Mouse (Mus musculus) right cerebral cortex, adult 2 months (tissue): ENCODE measurements around the gene Gm28305.

Experiments used
- DNase-seq, 2 experiments: peaks; one replicate each; pipeline ENCODE4 v3.0.0; 2021 to 2022; ENCODE audit warnings: low spot score in 2 of 2

Gm28305 gene

DNA sequence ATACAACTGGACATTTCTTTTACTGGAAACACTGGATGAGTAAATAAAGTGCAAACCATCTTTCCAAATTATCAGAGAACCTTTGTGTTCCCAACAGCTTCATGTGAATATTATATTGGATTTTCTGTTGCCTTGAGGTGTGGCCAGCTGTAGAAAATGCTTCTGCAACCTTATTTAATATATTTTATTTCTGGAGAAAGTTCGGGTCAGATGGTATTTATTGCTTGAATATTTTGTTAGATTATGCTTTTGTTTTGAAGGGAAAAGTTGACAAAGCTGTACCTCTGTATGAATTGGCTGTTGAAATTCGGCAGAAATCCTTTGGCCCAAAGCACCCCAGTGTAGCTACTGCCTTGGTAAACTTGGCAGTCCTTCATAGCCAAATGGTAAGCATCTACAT, at the start of gene Gm28305:
Gene Gm28305 (plus strand): TSS at position 301 of the 400 bp plus-strand sequence.
- DNase-seq: no peak

DNA sequence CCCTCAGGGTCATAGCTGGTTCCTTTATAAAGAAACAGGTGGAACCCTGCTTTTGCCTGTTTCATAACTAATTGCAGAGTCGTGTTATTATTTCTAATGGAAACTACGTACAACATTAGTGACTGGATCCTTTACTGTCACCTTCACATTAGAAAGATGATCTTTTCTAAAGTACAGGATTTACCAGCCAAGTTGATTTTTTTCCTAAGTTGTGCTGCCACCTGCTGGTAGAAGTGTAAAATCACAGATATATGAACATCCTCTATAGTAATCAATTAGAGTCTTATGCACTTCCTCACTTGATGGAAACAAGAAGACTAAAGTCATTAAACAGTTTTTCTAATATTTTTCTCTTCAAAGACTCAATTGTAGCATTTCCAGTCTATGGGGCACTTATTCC, 44.0 kb upstream of the Gm28305 start:
- DNase-seq: peak in 1 of 2 experiments; percentile 79

DNA sequence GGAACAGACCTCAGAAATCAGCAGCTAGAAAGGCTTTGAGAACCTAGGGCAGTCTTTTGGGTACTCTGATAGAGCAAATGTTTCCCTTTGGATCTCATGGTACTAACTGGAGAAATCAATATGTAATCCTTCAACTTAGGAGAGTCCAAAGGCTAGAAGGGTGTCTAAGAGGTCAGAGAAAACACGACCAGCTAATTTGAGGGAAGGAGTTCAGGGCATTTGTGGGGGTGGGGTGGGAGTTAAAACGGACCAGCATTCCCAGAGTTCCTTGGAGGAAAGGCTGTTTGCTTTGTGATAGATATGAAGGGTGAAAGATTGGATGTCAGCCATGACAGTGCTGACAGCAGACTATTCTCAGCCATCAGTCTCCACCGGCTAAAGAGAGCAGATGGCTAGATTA, 39.9 kb upstream of the Gm28305 start:
- DNase-seq: no peak

DNA sequence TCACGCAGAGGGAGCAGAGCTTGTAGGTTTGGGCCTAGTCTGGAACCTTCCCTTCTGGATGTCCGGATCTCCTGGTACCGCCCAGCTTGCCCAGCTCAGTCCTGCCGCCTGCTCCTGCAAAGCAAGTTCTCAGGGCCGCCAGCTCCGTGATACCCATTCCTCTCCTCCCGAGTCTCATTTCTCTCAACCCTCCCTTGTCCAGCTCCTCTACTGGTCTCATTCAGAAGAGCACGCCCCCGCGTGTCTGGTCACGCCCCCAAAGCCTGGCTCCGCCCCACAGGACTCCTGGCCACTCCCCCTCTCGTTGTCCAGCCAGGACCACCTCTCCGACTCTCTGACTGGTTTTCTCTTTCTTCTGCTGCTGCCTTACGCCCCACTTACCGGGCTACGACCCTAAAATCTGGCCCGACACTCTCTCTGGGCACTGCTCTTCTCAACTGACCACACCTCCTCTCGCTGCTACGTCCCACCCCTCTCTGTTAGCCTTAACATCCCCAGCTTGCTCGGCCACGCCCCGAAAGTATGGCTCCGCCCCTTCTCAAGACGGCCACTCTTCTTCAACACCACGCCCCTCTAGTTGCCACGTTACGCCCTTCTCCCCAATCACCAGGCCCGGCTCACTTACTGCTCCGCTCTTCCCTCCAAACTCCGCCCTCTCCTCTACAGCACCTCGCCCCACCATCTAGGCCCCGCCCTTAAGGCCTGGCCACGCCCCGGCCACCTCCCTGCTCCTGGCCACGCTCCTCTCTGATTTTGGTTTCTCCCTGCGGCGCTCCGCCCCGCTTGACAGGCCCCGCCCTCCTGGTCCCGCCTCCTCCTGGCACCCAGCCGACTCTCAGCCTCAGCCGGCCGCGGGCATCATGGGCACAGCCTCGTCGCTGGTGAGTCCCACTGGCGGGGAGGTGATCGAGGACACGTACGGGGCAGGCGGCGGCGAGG, 38.3 kb upstream of the Gm28305 start, which contains the start of gene Nphp3:
Gene Nphp3 (plus strand): TSS at position 624 of the 939 bp plus-strand sequence.
- peak; percentile 97 to 98 for DNase-seq

DNA sequence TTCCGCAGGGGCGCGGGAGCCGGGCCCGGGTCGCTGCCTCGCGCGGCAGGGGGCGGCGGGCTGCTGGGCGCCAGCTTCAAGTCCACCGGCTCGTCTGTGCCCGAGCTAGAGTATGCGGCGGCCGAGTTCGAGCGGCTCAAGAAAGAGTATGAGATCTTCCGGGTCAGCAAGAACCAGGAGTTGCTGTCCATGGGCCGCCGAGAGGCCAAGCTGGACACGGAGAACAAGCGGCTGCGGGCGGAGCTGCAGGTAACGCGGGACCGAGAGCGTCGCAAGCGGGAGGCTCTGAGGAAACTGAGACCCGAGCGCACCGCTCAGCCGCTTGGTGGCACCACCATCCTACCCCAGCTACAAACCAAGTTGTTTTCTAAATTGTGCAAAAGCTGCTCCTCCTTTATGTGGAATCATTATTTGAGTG, 37.5 kb upstream of the Gm28305 start:
- peak; percentile 71 to 79 for DNase-seq

DNA sequence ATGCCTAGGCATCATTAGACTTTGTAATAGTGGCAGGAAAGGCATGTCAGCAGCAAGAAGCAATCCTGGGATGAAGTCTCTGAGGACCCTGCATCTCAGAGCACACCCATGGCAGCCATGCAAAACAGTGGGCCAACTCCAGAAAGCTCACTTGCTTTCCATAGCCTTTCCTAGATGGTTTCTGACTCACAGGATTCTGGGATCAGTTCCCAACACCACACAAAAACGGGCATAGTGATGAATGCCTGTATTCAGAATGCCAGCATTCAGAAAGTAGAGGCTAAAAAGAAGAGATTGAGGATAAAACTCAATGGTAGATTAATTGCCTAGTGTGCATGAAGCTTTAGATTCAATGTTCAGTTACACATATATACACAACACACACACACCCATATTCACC, 25.9 kb upstream of the Gm28305 start:
- DNase-seq: no peak

DNA sequence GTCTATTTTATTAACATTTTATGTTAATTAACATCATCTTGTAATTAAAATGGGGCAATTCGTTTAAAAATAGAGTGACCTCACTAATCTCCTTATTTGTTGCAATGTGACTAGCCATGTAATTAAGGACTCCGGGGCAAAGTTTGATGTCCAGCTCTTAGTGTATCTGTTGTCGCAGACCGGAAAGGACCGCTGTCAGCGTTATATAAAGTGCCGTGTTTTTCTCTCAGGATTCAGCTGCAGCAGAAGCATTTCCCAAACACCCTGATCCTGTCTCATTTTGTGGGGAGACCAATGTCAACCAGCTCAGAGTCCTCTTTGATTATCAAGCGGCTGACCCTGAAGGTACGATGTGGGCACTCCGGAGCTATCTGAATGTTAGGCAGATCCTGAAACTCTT, 19.4 kb upstream of the Gm28305 start:
- DNase-seq: no peak

DNA sequence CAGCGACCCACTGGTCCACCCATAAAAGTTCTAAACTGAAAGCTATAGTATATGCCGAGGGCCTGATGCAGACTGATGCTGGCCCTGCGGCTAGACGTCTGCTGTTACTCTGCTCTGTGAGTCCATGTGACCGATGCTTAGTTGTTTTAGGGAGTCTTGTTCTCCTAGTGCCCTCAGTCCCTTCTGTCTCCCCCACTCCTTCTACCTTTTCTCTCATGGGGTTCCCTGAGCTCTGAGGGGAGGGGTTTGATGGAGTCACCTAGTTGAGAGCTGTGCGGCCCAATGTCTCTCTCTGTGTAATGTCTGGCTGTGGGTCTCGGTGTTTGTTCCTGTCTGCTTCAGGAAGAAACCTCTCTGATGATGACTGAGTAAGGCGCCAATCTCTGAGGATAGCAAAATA, 13.3 kb upstream of the Gm28305 start:
- no peak for DNase-seq

DNA sequence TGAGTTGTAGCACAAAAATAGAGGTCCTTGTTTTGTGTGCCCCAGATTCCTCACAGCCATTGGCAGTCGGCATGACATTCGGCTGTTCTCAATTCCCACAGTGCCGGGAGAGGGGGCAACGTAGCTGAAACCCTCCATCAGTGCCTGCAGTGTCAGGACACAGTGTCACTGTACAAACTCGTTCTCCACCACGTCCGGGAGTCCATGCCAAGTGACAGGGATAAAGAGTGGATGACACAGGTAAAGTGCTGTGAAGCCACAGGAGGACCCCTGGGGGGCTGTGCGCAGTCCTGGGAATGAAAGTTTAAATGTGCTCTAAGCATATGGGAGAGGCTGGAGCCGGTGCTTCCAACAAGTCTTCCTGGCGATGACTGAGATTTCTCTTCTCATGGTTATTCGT, 10.6 kb upstream of the Gm28305 start:
- DNase-seq: no peak

DNA sequence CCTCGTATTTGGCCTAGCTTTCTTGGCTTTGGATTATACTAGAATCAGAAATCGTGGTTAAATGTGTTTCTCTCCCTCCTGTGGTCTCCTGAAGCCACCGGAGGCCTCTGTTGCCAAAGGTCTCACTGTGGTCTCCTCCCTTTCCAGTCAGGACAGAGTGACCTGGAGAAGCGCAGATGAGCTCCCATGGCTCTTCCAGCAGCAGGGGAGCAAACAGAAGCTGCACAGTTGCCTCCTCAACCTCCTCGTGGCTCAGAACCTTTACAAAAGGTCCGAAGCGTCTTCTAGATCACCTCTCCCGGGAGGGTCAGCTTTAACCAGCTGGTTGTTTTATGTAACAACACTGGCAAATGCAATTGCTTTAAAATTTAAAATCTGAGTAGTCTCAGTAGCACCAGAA, 6.2 kb upstream of the Gm28305 start:
- no peak for DNase-seq

DNA sequence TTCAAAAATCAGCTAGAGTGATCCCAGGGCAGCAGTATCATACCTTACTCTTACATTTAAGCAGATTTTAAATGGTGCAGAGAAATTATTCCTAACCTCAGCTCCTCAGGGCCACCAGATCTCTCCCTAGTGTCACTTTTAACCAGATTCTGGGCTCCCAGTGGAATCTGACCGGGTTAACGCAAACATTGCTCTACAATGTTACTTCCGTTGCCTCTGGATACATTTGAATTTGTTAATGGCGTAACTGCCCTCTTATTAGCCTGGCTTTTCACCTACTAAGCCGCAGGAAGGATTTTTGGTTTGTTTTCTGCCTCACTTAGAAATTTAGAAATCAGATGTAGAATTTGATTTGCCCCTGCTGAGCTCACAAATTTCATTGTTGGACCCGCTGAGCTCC, 5.7 kb upstream of the Gm28305 start:
- no peak for DNase-seq

DNA sequence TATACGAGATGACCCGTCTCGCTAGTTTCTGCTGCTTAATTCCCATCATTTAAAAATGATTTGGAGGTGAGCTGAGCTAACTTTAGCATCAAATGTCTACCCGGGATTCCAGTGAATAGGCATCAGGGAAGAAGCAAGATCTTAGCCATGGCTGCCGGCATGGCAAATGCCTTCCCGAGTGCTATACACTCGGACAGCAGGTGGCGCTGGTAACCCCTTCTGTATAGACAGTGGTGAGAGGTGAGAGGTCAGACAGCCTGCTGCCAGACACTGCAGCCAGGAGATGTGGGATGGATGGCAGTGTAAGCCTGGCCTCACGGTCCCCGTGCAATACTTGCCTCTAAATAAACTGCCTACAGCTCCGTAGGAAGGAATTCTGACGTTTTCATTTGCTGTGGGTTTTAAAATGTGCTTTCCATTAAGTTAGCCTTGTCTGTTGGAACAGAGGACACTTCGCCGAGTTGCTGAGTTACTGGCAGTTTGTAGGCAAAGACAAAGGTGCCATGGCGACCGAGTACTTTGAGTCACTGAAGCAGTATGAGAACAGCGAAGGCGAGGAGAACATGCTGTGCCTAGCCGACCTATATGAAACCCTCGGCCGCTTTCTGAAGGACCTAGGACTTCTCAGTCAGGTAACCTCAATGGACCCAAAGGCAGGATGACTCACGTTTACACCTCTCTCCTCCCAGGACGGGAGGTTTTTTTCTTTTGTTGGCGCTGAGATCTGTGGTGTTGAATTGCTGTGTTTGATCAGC, 5.0 kb upstream of the Gm28305 start:
- DNase-seq: peak; percentile 78 to 80

DNA sequence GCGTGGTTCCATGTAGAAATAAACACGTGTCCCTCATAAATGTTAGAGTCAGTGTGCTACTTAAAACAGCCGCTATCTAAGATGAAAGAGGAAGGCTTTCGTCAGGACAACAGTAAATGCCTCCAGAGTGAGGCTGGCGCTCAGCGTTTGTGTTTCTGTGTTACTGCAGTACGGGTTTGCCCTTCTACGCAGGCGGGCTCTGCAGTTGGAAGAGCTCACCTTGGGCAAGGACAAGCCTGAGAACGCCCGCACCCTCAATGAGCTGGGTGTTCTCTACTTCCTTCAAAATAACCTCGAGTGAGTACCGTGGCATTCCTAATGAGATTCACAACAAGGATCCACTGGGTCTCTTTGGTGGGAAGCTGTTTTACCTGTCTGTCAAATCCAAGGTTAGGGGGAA, 2.2 kb upstream of the Gm28305 start:
- no peak for DNase-seq

DNA sequence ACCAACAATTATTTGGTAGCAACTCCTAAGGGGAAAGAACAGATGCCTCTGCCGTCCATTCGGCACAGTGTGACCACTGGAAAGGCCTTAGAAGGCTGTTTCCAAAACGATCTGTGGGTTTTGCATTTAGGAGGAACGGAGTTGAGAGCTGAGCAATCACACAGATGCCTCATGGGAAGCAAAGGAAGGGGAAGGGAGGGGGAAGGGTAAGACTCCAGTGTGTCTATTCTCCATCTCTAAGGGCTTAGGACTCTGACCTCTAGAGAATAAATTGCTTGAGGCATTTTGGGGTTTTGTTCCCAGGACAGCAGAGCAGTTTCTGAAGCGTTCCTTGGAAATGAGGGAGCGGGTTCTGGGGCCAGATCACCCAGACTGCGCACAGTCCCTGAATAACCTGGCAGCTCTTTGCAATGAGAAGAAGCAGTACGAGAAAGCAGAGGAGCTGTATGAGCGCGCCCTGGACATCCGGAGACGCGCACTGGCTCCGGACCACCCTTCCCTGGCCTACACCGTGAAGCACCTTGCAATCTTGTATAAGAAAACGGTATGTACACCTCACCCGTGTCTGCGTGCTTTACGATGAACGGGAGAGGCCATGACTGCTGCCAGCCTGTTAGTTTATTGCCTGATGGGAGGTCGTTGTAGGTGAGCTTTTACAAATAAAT, 1.3 kb upstream of the Gm28305 start:
- no peak for DNase-seq

DNA sequence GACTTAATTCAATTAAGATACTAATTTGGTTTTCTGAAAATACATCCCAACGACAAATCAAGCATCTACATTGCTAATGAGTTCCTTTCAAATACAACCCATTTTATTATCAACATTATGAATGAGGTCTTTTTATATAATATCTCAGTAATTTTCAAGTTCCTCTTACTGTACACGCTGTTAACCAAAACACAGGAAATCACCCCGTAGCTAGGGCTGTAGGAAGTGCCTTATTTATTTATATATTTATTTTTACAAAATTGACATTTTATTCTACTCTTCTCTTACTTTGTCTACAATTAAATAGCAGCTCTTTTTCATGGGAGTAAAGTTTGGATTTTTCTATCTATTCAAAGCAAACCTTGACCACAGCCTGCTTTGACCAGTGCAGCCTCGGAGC, 720 bp upstream of the Gm28305 start:
- no peak for DNase-seq

DNA sequence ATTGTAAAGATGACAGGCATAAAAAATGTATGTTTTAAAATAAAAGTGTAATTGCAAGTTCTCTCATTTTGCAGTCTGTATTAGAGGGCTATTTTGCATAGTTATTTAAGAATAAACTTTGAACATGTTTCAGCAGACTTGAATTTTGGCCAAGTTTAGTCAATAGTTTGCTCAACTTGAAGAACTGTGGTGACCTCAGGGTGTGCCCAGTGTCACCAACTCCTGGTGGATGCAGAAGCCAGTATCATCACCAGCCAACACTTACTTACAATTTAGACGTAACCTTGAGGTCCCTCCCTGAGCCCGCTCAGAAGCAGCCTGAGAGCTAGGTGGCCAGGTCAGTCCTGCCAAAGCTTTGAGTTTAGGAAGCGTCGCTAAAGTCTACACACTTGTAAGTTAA, 3.2 kb downstream of the Gm28305 start:
- DNase-seq: no peak

DNA sequence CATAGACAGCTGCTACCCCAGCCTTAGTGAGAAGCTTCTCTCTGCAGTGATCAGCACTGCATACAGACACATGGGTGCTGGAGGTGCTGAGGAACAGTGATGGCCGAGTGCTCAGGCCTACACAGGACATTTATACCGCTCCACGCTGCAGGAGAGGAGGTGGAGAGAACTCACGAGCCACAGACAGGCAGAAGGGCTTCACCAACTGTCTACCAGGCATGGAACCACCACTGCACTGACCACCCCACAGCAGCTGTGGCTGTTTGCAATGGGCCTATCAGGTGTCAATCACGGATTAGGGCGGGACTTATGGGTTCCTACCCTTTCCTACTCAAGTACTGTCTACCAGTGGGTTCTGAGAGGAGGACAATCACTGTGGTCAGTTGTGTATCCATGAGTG, 10.6 kb downstream of the Gm28305 start:
- DNase-seq: no peak

DNA sequence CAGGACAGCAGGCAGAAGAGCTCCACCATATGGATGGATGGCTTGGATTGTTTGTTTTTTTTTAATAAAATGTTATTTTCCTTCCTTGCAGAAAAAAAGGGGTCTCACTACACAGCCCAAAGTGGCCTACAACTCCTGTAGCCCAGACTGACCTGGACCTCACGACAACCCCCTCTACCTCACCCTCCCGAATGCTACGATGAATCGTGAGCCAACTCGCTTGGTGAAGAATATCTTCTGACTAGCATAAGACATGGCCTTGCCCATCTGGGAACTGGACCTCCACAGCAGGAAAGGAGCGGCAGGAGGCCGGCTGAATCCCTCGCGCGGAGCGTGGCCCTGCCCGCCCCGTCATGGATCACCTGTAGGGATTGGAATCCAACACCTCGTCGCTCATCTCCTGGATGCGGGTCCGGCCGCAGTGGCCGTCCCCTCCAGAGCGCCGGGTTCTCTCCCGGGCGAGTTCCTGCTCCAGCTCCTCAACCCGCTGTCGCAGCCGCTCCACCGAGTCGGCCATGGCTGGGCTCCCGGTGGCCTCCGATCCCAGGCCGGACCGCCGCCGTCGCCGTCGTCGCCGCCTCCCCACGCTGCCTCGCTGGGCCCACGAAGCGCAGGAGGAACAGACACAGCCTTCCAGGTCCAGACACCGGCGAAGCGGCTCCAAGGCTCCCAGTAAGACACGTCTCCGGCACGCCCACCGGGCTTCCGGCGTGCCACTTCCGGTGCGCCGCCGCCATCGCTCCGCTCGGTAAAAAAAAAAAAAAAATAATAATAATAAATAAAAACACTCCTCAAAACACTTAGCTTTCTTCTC, 22.2 kb downstream of the Gm28305 start, which contains the start of gene Uba5:
Gene Uba5 (minus strand): TSS at position 705 of the 814 bp plus-strand sequence.
- peak in 1 of 2 experiments; percentile 68 for DNase-seq

DNA sequence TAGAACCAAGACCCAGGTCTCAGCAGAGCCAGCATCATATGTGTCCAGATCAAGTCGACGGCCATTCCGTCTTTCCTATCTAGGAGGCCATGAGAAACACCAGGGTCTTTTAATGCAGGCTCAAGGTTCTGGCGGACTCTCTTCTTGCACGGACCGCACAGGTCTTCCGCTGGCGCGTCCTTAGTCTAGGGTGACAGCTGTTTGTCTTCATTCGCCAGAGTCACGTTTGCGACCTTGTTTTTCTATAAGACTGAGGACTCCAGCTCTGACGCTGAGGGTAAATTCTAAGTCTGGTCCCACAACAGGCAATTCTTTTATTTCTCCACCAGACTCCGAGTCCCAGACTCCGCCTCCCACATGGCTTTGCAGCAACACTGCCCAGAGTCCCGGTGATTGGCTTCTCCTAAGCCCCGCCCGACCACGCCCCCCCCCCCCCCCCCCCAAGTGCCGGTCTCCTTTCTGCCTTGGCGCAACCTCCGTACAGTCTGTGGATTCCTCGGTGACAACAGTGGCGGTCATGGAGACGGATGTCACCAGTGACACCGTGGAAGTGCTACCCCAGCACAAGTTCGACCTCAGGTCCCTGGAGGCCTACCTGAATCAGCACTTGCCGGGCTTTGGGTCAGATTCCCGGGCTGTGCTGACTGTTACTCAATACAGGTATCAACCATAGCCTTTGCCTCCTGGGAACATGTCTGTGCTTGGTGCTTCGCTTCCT, 22.9 kb downstream of the Gm28305 start, which contains the start of gene Acad11:
Gene Acad11 (plus strand): TSS at position 134 of the 718 bp plus-strand sequence.
- peak; percentile 85 to 94 for DNase-seq

DNA sequence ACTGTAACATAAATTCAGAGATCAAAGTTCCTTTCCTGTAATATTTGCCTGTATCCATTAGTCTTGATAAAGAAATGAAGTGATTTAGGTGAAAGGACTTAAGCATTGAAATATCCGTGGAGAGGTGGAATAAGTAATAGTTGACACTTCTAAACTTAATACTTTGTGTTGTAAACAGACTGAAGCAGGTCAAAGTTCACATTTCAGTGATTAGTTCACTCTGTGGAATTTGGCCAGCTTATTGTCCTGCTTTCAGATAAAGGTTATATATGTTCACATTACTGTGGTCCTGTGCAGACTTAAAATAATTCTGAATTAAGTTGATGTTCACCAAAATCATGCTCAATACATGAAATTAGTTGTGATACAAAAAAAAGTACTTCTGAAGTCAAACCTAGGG, 24.1 kb downstream of the Gm28305 start:
- DNase-seq: no peak
